Mouse (Mus musculus) liver, embryonic 14.5 days (tissue): Measurements from ENCODE around the gene Sf3b1. TPM values are rescaled to one million over a fixed set of nuclear protein-coding genes. Genes with fewer than 3 reads are reported as not detected.

ENCODE experiments used
- ATAC-seq: fragments of 200-750 bp; cut with Nextera tagmentation; 2 replicates; pipeline ENCODE4 v1.8.0; 2017; ENCODE audit warnings: moderate number of reproducible peaks, mild to moderate bottlenecking, moderate library complexity; ENCODE audit not compliant: insufficient read depth
- DNase-seq, 3 experiments: peaks; one replicate each; pipeline ENCODE4 v3.0.0-alpha.2; 2012 to 2013; ENCODE audit warnings: low read depth in 3 of 3, low spot score in 3 of 3
- H3K27ac ChIP-seq: fragments of 300-500 bp; sonication (generic); 2 replicates; pipeline ENCODE4 v1.5.1; 2014; ENCODE audit warnings: moderate library complexity, mild to moderate bottlenecking, control low read depth, inconsistent platforms
- H3K27me3 ChIP-seq: fragments of 300-500 bp; sonication (generic); 2 replicates; pipeline ENCODE4 v1.6.1; 2014; ENCODE audit warnings: mild to moderate bottlenecking, low read length, moderate library complexity; ENCODE audit not compliant: control insufficient read depth, insufficient read depth
- H3K36me3 ChIP-seq: fragments of 300-500 bp; sonication (generic); replicated peaks from 2 replicates; pipeline ENCODE4 v1.6.1; 2014; ENCODE audit warnings: low read depth; ENCODE audit not compliant: control insufficient read depth, insufficient read depth
- H3K4me1 ChIP-seq, 2 experiments: fragments of 200-500 bp in 1 of 2; fragments of 300-500 bp in 1 of 2; sonication (generic) in 1 of 2; replicated peaks; 2 replicates each; pipeline ENCODE4 v1.6.1; 2012 to 2014; ENCODE audit warnings: antibody characterized with exemption in 1 of 2, inconsistent platforms in 1 of 2, low read length in 1 of 2; ENCODE audit not compliant: control insufficient read depth in 2 of 2, insufficient read depth in 2 of 2
- H3K4me2 ChIP-seq: fragments of 300-500 bp; sonication (generic); 2 replicates; pipeline ENCODE4 v1.6.1; 2014; ENCODE audit warnings: low read depth, mild to moderate bottlenecking, control low read depth, moderate library complexity
- H3K4me3 ChIP-seq, 2 experiments: fragments of 200-500 bp in 1 of 2; fragments of 300-500 bp in 1 of 2; sonication (generic) in 1 of 2; 2 replicates each; pipeline ENCODE4 v1.5.1; 2012 to 2014; ENCODE audit warnings: low read depth in 2 of 2, low read length in 2 of 2, mild to moderate bottlenecking in 2 of 2, control low read depth in 1 of 2, inconsistent platforms in 1 of 2, moderate library complexity in 1 of 2; ENCODE audit not compliant: insufficient read depth in 1 of 2
- H3K9ac ChIP-seq: fragments of 300-500 bp; sonication (generic); replicated peaks from 2 replicates; pipeline ENCODE4 v1.6.1; 2014; ENCODE audit warnings: mild to moderate bottlenecking, control low read depth, moderate library complexity
- H3K9me3 ChIP-seq: fragments of 300-500 bp; sonication (generic); 2 replicates; pipeline ENCODE4 v1.6.1; 2016; ENCODE audit warnings: low read length, mixed read lengths; ENCODE audit not compliant: control insufficient read depth
- CTCF ChIP-seq: IDR thresholded peaks from 2 replicates; pipeline ENCODE4 v1.5.1; 2016; ENCODE audit warnings: antibody characterized with exemption, low read depth, control low read depth
- EP300 ChIP-seq: IDR thresholded peaks from 2 replicates; pipeline ENCODE4 v1.6.1; 2016; ENCODE audit warnings: antibody characterized with exemption, low read depth
- WGBS: fragments of 180-500 bp; shearing (Covaris S2); extraction: QIAGEN DNeasy Blood & Tissue Kit; methylation state at CpG from one replicate; pipeline ENCODE4 v1.1.7; 2014; ENCODE audit not compliant: insufficient replicate concordance; 5-methylcytosine and 5-hydroxymethylcytosine counted together
- polyA plus RNA-seq, 2 experiments: library from polyadenylated mRNA; depleted of rRNA in 1 of 2; stranded (reverse) in 1 of 2; unstranded in 1 of 2; fragments of >200 nt; fragmentation: Nextera tagmentation in 1 of 2; extraction: Ambion mirVana in 1 of 2; gene quantifications; 2 replicates each; pipeline versions ENCODE4 v1.2.1 to v1.2.3; 2012 to 2014

Sf3b1 gene
- polyA plus RNA-seq, 2 experiments: 45.0 to 122 TPM

DNA sequence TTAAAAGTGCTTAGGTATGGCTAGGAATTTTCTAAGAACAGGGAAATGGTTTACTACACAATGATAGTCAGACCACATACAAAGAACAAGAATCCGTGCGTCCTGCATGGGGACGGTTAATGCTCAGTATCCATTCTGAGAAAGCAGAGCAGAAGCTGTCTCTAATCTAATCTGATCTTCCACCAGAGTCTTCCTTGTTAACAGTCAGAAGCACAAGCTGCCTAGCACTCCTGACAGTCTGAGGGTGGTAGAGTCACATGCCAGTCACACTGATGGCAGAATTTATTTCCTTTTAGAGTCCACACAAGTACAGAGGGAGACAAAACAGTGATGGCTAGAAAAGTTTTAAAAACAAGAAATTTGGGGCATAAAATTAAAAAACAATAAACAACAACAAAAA, 41.5 kb downstream of the Sf3b1 start:
- Histone ChIP-seq H3K27ac (no peak overlapping the region), H3K9ac (no peak overlapping the region), H3K4me2 (no peak overlapping the region), H3K9me3 (no peaks in the 10 kb centered on the region), H3K36me3 (peaks cover 44% of the 10 kb centered on the region), H3K4me3 (no peak overlapping the region), H3K27me3 (no peaks in the 10 kb centered on the region), H3K4me1 (no peaks in the 10 kb centered on the region)
- ATAC-seq: no peak
- no peak for DNase-seq
- WGBS: 34% methylated on average over 3 of the region's 3 CpGs
- TF ChIP-seq EP300 (no peak), CTCF (no peak)

DNA sequence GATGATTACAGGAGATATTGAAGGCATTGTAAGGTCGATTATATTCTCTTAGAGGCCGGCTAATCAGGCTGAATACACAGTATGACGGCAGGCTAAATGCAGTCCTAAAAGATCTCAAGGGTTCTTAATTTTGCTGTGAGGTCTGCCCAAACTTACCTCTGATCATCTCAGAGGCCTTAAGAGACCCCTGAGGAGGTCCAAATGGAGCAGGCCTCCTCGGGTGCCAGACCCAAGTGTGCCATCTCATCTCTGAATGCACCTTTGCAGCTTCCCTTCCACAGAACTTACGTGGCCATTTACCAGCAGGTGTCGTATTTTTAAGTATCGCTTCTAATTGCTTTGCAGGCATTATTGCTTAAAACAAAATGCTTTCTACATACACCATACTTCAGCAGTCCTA, 43.1 kb downstream of the Sf3b1 start:
- Histone ChIP-seq H3K4me2 (no peak overlapping the region), H3K9ac (no peak overlapping the region), H3K4me1 (no peaks in the 10 kb centered on the region), H3K27ac (no peak overlapping the region), H3K27me3 (no peaks in the 10 kb centered on the region), H3K9me3 (no peaks in the 10 kb centered on the region), H3K36me3 (peaks cover 31% of the 10 kb centered on the region), H3K4me3 (no peak overlapping the region)
- TF ChIP-seq EP300 (no peak), CTCF (no peak)
- no peak for ATAC-seq
- WGBS: 80% methylated on average over 7 of the region's 7 CpGs
- no peak for DNase-seq

DNA sequence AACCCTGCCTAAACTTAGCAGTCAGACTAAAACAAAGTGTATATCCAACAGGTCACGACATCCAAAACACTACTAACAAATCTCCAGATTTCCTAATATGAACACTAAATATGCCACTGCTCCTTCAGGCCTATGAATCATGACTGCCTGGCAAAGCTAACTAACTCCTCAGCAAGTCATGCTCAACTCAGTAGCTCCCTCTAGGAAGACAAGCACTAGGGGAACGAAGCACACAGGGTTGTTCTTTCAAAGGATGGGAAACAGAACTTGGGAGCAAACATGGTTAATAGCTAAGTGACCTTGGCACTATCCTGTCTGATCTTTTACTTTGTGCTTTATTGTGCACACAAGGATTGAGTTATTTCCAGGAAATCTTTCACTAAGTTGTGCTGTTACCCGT, 43.9 kb downstream of the Sf3b1 start:
- no peak overlapping the region for H3K9ac ChIP-seq
- DNase-seq (no peak), ATAC-seq (no peak)
- H3K4me3 ChIP-seq: no peak overlapping the region
- H3K27me3 ChIP-seq: no peaks in the 10 kb centered on the region
- no peaks in the 10 kb centered on the region for H3K9me3 ChIP-seq
- no peak overlapping the region for H3K4me2 ChIP-seq
- TF ChIP-seq CTCF (peak; percentile 50), EP300 (no peak)
- 54% methylated on average over 3 of the region's 3 CpGs for WGBS
- no peaks in the 10 kb centered on the region for H3K4me1 ChIP-seq
- no peak overlapping the region for H3K27ac ChIP-seq
- H3K36me3 ChIP-seq: peaks cover 30% of the 10 kb centered on the region

DNA sequence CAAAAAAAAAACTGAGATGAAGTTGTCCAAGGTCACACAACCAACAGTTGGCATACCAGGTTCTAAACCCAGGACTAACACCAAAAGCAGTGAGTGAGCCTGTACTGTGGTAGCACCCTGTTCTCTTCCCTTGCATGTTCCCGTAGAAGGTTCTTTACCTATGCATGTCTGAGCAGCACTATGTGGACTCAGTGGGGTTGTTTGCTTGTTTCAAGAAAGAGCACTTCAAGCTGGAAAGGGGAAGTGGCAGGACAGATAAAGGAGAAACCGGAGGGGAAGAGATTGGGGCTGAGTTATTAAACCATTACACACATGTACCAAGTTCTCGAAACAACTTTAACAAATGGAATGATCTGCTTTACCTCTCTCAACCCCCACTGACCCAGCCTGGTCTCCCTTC, 44.6 kb downstream of the Sf3b1 start:
- TF ChIP-seq EP300: no peak
- no peak for TF ChIP-seq CTCF
- no peak overlapping the region for H3K4me3 ChIP-seq
- no peak overlapping the region for H3K9ac ChIP-seq
- DNase-seq: no peak
- 33% methylated on average over 3 of the region's 3 CpGs for WGBS
- H3K9me3 ChIP-seq: no peaks in the 10 kb centered on the region
- no peak for ATAC-seq
- no peak overlapping the region for H3K4me2 ChIP-seq
- H3K36me3 ChIP-seq: peaks cover 27% of the 10 kb centered on the region
- no peaks in the 10 kb centered on the region for H3K4me1 ChIP-seq
- H3K27me3 ChIP-seq: no peaks in the 10 kb centered on the region
- H3K27ac ChIP-seq: no peak overlapping the region

DNA sequence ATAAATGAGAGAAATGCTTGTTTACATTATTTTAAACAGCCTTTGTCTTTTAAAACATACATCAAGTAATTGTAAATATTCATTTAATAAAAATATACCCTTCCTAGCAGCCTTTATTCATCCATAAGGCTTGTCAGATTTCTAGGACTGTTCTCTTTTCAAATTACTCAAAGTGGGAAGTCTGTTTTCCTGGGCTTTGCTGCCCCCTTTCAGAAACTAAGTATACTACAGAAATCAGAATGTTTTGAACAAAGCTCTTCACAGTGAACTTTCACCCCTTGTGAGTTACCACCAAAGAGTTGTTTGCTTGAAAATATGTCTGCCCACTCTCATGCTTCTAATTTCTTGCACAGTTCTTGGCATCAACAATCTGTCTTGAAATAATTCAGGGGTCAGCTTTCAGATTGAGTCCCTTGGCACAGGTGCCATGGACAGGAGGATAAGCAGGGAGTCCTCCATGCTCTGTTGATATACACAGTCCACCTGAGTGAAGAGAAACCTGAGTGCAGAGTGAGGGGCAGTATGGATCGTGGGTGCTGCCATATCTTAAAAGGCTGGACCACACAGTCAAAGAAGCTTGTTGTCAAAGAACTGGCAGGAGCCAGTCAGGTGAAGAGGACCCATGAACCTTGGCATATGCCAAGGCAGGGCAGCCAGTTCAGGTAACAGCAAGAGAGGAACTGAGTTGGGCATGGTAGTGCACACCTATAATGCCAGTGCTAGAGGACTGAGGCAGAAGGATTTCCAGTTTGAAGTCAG, 47.9 kb downstream of the Sf3b1 start:
- Histone ChIP-seq H3K4me1 (no peaks in the 10 kb centered on the region), H3K27ac (no peak overlapping the region), H3K36me3 (peaks cover 4% of the 10 kb centered on the region), H3K4me2 (no peak overlapping the region), H3K27me3 (no peaks in the 10 kb centered on the region), H3K9ac (no peak overlapping the region), H3K4me3 (no peak overlapping the region), H3K9me3 (no peaks in the 10 kb centered on the region)
- no peak for ATAC-seq
- 45% methylated on average over 1 of the region's 1 CpGs for WGBS
- no peak for DNase-seq
- TF ChIP-seq EP300: no peak
- TF ChIP-seq CTCF: peak; percentile 22; the same call in 1 of the 2 replicates
